Mouse (Mus musculus): ENCODE results near the gene Cnpy3. TPM values are rescaled to one million over a fixed set of nuclear protein-coding genes. Genes with fewer than 3 reads are reported as not detected.
A peak's percentile ranks its signal among the peaks of the same experiment; 100 is the strongest.
"Not testable (repeated sequence)": the region's sequence is repeated elsewhere in the genome, so short reads cannot be mapped to it uniquely, and the experiment has no call there.

Gene Cnpy3
- 10 to 100 TPM; 65.1 to 68.1 TPM for total RNA-seq (2021)
- long read RNA-seq, experiment 1, transcript Cnpy3-201 (6 exons, 1,908 nt), result major isoform, 96 of 103 reads
- long read RNA-seq, experiment 1, partial matches to known transcripts, result 2 of 103 reads
- long read RNA-seq, experiment 1, other reads (novel, unspliced or antisense), result 5 of 103 reads
- long read RNA-seq, experiment 2, transcript Cnpy3-201 (6 exons, 1,908 nt), result major isoform, 67 of 81 reads
- long read RNA-seq, experiment 2, partial matches to known transcripts, result 6 of 81 reads
- long read RNA-seq, experiment 2, other reads (novel, unspliced or antisense), result 8 of 81 reads

GRCm38 (mm10) chr17:46751794-46752556 lies at the start of gene Cnpy3:
TSS of gene Cnpy3 (minus strand) at chr17:46752214.
- intact Hi-C loops (cut with DNase I), result loop anchor here (2.0 kb wide), 1 partner anchor 21 kb away; the partner anchor contains the start of gene 2310039H08Rik
- no peak for TF ChIP-seq CTCF (IDR thresholded peaks at IDR 0.05)
- DNase-seq (ENCODE audit: extremely low spot score in 1 of 2, low spot score in 2 of 2), result peak; percentile 94 to 98
- Histone ChIP-seq H3K27ac (peak within 1 kb of the TSS; percentile 86), H3K4me3 (peak within 1 kb of the TSS; percentile 79)

GRCm38 (mm10) chr17:46801761-46802160 lies 49.7 kb upstream of the Cnpy3 start:
- no peak for DNase-seq (ENCODE audit: extremely low spot score in 1 of 2, low spot score in 2 of 2)
- intact Hi-C loops (cut with DNase I), result no loop called here
- Histone ChIP-seq H3K4me3 (no peak overlapping the region), H3K27ac (no peak overlapping the region)
- no peak for TF ChIP-seq CTCF (IDR thresholded peaks at IDR 0.05)

GRCm38 (mm10) chr17:46799680-46800079 lies 47.7 kb upstream of the Cnpy3 start:
- Histone ChIP-seq H3K4me3 (no peak overlapping the region), H3K27ac (no peak overlapping the region)
- DNase-seq (ENCODE audit: extremely low spot score in 1 of 2, low spot score in 2 of 2), result no peak
- TF ChIP-seq CTCF (IDR thresholded peaks at IDR 0.05), result no peak
- intact Hi-C loops (cut with DNase I), result no loop called here

- H3K4me3 ChIP-seq, result no peak overlapping the region
- no peak for TF ChIP-seq CTCF (IDR thresholded peaks at IDR 0.05)
- H3K27ac ChIP-seq, result no peak overlapping the region
- intact Hi-C loops (cut with DNase I), result no loop called here
- no peak for DNase-seq (ENCODE audit: extremely low spot score in 1 of 2, low spot score in 2 of 2)
Measured at GRCm38 (mm10) chr17:46797386-46797785, 45.4 kb upstream of the Cnpy3 start.

GRCm38 (mm10) chr17:46796743-46797142 lies 44.7 kb upstream of the Cnpy3 start:
- TF ChIP-seq CTCF (IDR thresholded peaks at IDR 0.05), result no peak
- H3K4me3 ChIP-seq, result no peak overlapping the region
- H3K27ac ChIP-seq, result no peak overlapping the region
- no peak for DNase-seq (ENCODE audit: extremely low spot score in 1 of 2, low spot score in 2 of 2)
- intact Hi-C loops (cut with DNase I), result no loop called here

GRCm38 (mm10) chr17:46792963-46793362 lies 40.9 kb upstream of the Cnpy3 start:
- H3K4me3 ChIP-seq, result no peak overlapping the region
- TF ChIP-seq CTCF (IDR thresholded peaks at IDR 0.05), result no peak
- no peak for DNase-seq (ENCODE audit: extremely low spot score in 1 of 2, low spot score in 2 of 2)
- H3K27ac ChIP-seq, result no peak overlapping the region
- intact Hi-C loops (cut with DNase I), result no loop called here

- intact Hi-C loops (cut with DNase I); H3K4me3 ChIP-seq; DNase-seq (ENCODE audit: extremely low spot score in 1 of 2, low spot score in 2 of 2); H3K27ac ChIP-seq: not testable (repeated sequence)
Measured at GRCm38 (mm10) chr17:46787974-46788373, 36.0 kb upstream of the Cnpy3 start.

GRCm38 (mm10) chr17:46786952-46787351 lies 34.9 kb upstream of the Cnpy3 start:
- intact Hi-C loops (cut with DNase I), result no loop called here
- no peak for TF ChIP-seq CTCF (IDR thresholded peaks at IDR 0.05)

GRCm38 (mm10) chr17:46783222-46783565 lies 31.2 kb upstream of the Cnpy3 start:
- intact Hi-C loops (cut with DNase I), result loop anchor here (2.0 kb wide), 1 partner anchor 74 kb away; no protein-coding TSS in a partner anchor
- H3K4me3 ChIP-seq, result peak overlapping the region; percentile 58
- no peak for TF ChIP-seq CTCF (IDR thresholded peaks at IDR 0.05)
- peak overlapping the region; percentile 79 for H3K27ac ChIP-seq
- no peak for DNase-seq (ENCODE audit: extremely low spot score in 1 of 2, low spot score in 2 of 2)

More at GRCm38 (mm10) chr17:46786952-46787351, 34.9 kb upstream of the Cnpy3 start:
- Histone ChIP-seq H3K4me3 (no peak overlapping the region), H3K27ac (no peak overlapping the region)
- DNase-seq (ENCODE audit: extremely low spot score in 1 of 2, low spot score in 2 of 2), result no peak

GRCm38 (mm10) chr17:46782341-46783221 lies 30.6 kb upstream of the Cnpy3 start, which contains the start of gene Rpl7l1:
TSS of gene Rpl7l1 (minus strand) at chr17:46782672.
- peak; percentile 74 for TF ChIP-seq CTCF (IDR thresholded peaks at IDR 0.05)
- intact Hi-C loops (cut with DNase I), result loop anchor here (1.0 to 2.0 kb wide), 2 partner anchors 74 to 108 kb away; partner anchors contain the start of gene Tbcc
- peak; percentile 89 to 90 for DNase-seq (ENCODE audit: extremely low spot score in 1 of 2, low spot score in 2 of 2)
- peak within 1 kb of the TSS; percentile 58 for H3K4me3 ChIP-seq
- H3K27ac ChIP-seq, result peak within 1 kb of the TSS; percentile 79

GRCm38 (mm10) chr17:46781876-46782275 lies 29.9 kb upstream of the Cnpy3 start:
- TF ChIP-seq CTCF (IDR thresholded peaks at IDR 0.05), result no peak
- intact Hi-C loops (cut with DNase I), result loop anchor here (1.0 to 2.0 kb wide), 2 partner anchors 75 to 108 kb away; partner anchors contain the start of gene Tbcc
- Histone ChIP-seq H3K4me3 (peak overlapping the region; percentile 58), H3K27ac (no peak overlapping the region; the same call in 1 of the 2 replicates)
- DNase-seq (ENCODE audit: extremely low spot score in 1 of 2, low spot score in 2 of 2), result no peak
